Mouse (Mus musculus): ENCODE data around the gene Dgki. TPM values are rescaled to one million over a fixed set of nuclear protein-coding genes. Genes with fewer than 3 reads are reported as not detected.

The Dgki gene
- polyA plus RNA-seq, 1 experiment from 2014 or later = 1.0 TPM

DNA sequence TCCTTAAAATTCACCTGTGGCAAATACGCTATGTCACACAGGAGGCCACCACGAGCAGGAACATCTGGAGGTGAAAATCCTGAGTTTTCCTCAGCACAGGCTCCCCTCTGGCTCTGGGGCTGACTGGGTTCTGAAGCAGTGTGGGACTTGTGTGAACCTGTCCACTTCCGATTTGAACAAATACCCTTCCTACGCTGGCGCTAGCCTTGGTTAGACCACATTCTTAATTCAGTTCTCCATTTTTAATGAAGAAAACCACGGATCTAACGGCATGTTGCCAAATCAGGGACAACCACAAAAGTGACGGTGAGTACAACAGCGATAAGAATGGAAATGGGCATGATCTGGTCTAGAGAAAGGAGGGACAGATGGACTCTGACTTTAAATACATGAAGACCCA lies 15.1 kb downstream of the Dgki start:
- Histone ChIP-seq H3K27me3 (ENCODE audit: control insufficient read depth, insufficient read depth, low read length) (no peaks in the 10 kb centered on the region), H3K27ac (ENCODE audit: low read length) (no peak overlapping the region), H3K9me3 (ENCODE audit: control insufficient read depth, low read depth, low read length) (no peaks in the 10 kb centered on the region), H3K9ac (replicated peaks; ENCODE audit: low read depth, low read length) (no peak overlapping the region), H3K4me3 (ENCODE audit: low read depth, low read length) (no peak overlapping the region), H3K4me2 (replicated peaks; ENCODE audit: low read depth, low read length) (no peak overlapping the region), H3K4me1 (ENCODE audit: control insufficient read depth, insufficient read depth, low read length) (no peaks in the 10 kb centered on the region), H3K36me3 (ENCODE audit: control insufficient read depth, insufficient read depth, low read length) (no peaks in the 10 kb centered on the region)
- ATAC-seq (ENCODE audit: insufficient number of reproducible peaks, insufficient read depth, low FRiP score, low read depth) = no peak
- 94% methylated on average over 9 of the region's 9 CpGs for WGBS

- ATAC-seq (ENCODE audit: insufficient number of reproducible peaks, insufficient read depth, low FRiP score, low read depth) = no peak
- WGBS = 41% methylated on average over 2 of the region's 2 CpGs
- H3K4me3 ChIP-seq (ENCODE audit: low read depth, low read length) = no peak overlapping the region
Observed at GRCm38 (mm10) chr6:37283336-37283735, 16.6 kb downstream of the Dgki start.

GRCm38 (mm10) chr6:37282659-37283058 lies 17.3 kb downstream of the Dgki start:
- Histone ChIP-seq H3K27ac (ENCODE audit: low read length) (no peak overlapping the region), H3K9me3 (ENCODE audit: control insufficient read depth, low read depth, low read length) (no peaks in the 10 kb centered on the region), H3K27me3 (ENCODE audit: control insufficient read depth, insufficient read depth, low read length) (no peaks in the 10 kb centered on the region), H3K9ac (replicated peaks; ENCODE audit: low read depth, low read length) (no peak overlapping the region), H3K4me2 (replicated peaks; ENCODE audit: low read depth, low read length) (no peak overlapping the region), H3K36me3 (ENCODE audit: control insufficient read depth, insufficient read depth, low read length) (no peaks in the 10 kb centered on the region), H3K4me3 (ENCODE audit: low read depth, low read length) (no peak overlapping the region), H3K4me1 (ENCODE audit: control insufficient read depth, insufficient read depth, low read length) (no peaks in the 10 kb centered on the region)
- 32% methylated on average over 1 of the region's 1 CpGs for WGBS
- ATAC-seq (ENCODE audit: insufficient number of reproducible peaks, insufficient read depth, low FRiP score, low read depth) = no peak

More at GRCm38 (mm10) chr6:37283336-37283735, 16.6 kb downstream of the Dgki start:
- Histone ChIP-seq H3K4me1 (ENCODE audit: control insufficient read depth, insufficient read depth, low read length) (no peaks in the 10 kb centered on the region), H3K27me3 (ENCODE audit: control insufficient read depth, insufficient read depth, low read length) (no peaks in the 10 kb centered on the region), H3K27ac (ENCODE audit: low read length) (no peak overlapping the region), H3K36me3 (ENCODE audit: control insufficient read depth, insufficient read depth, low read length) (no peaks in the 10 kb centered on the region), H3K9me3 (ENCODE audit: control insufficient read depth, low read depth, low read length) (no peaks in the 10 kb centered on the region), H3K4me2 (replicated peaks; ENCODE audit: low read depth, low read length) (no peak overlapping the region), H3K9ac (replicated peaks; ENCODE audit: low read depth, low read length) (no peak overlapping the region)

GRCm38 (mm10) chr6:37276834-37277715 lies 22.9 kb downstream of the Dgki start:
- H3K4me1 ChIP-seq (ENCODE audit: control insufficient read depth, insufficient read depth, low read length) = 0 out of 2 replicates have a peak, but pooled peaks cover 2% of the 10 kb centered on the region
- H3K9me3 ChIP-seq (ENCODE audit: control insufficient read depth, low read depth, low read length) = no peaks in the 10 kb centered on the region
- H3K9ac ChIP-seq (replicated peaks; ENCODE audit: low read depth, low read length) = no peak overlapping the region
- no peaks in the 10 kb centered on the region for H3K27me3 ChIP-seq (ENCODE audit: control insufficient read depth, insufficient read depth, low read length)
- no peak overlapping the region for H3K4me2 ChIP-seq (replicated peaks; ENCODE audit: low read depth, low read length)
- no peak overlapping the region for H3K4me3 ChIP-seq (ENCODE audit: low read depth, low read length)
- WGBS = 56% methylated on average over 6 of the region's 6 CpGs
- no peaks in the 10 kb centered on the region for H3K36me3 ChIP-seq (ENCODE audit: control insufficient read depth, insufficient read depth, low read length)
- no peak for ATAC-seq (ENCODE audit: insufficient number of reproducible peaks, insufficient read depth, low FRiP score, low read depth)
- no peak overlapping the region for H3K27ac ChIP-seq (ENCODE audit: low read length)

DNA sequence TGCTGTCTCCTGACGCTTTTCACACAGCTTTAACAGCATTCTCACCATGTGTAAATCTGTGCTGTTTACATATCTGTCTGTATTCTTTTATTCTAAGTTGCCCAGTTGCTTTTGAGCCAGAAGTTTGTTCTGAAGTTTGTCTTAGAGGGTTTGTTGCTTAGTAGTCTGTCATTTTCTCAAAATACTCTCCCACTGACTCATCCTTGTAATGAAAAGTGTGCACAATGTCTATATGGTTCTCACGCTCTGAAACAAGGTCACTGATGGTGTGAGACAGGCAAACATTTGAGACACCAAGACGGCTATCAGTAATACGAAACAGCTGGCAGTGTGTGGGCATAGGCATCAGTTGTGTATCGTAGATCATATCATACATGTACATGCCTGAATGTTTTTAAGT lies 23.8 kb downstream of the Dgki start:
- H3K9me3 ChIP-seq (ENCODE audit: control insufficient read depth, low read depth, low read length) = no peaks in the 10 kb centered on the region
- H3K4me3 ChIP-seq (ENCODE audit: low read depth, low read length) = no peak overlapping the region
- no peak for ATAC-seq (ENCODE audit: insufficient number of reproducible peaks, insufficient read depth, low FRiP score, low read depth)
- H3K4me2 ChIP-seq (replicated peaks; ENCODE audit: low read depth, low read length) = no peak overlapping the region
- 50% methylated on average over 5 of the region's 5 CpGs for WGBS
- no peaks in the 10 kb centered on the region for H3K36me3 ChIP-seq (ENCODE audit: control insufficient read depth, insufficient read depth, low read length)
- no peaks in the 10 kb centered on the region for H3K27me3 ChIP-seq (ENCODE audit: control insufficient read depth, insufficient read depth, low read length)
- H3K4me1 ChIP-seq (ENCODE audit: control insufficient read depth, insufficient read depth, low read length) = 0 out of 2 replicates have a peak, but pooled peaks cover 2% of the 10 kb centered on the region
- no peak overlapping the region for H3K9ac ChIP-seq (replicated peaks; ENCODE audit: low read depth, low read length)
- no peak overlapping the region for H3K27ac ChIP-seq (ENCODE audit: low read length)

DNA sequence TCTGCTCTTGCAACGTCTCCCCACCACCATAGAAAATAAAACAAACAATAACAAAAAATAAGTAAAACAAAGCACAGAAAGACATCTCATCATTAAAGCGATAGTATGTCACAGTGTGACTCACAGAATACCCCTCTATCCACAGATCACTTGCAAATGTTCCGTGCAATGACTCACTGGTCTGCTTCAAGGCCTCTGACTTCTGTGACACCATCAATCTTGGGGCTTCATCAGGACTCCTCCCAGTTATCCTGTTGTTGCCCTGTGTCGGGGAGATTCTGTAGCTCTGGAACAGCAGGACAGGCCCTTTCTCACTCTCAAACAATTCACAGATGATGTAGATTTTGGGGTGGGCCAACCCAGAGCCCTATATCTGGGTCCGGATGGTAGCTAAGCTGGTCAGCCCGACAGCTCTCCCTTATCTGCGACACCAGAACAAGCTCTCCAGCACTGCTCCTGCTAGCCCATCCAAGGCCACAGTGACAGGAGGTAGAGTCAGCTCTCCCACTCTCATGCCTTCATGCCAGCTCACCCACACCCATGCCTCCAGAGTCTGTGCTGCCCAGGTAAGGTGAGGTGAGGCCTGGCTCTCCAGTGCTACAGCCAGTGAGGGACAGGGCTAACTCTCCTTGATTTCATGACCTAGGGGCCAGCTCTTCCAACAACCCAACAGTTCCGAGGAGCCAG lies 28.9 kb downstream of the Dgki start:
- H3K9me3 ChIP-seq (ENCODE audit: control insufficient read depth, low read depth, low read length) = no peaks in the 10 kb centered on the region
- H3K4me2 ChIP-seq (replicated peaks; ENCODE audit: low read depth, low read length) = no peak overlapping the region
- H3K27ac ChIP-seq (ENCODE audit: low read length) = no peak overlapping the region
- H3K9ac ChIP-seq (replicated peaks; ENCODE audit: low read depth, low read length) = no peak overlapping the region
- H3K36me3 ChIP-seq (ENCODE audit: control insufficient read depth, insufficient read depth, low read length) = no peaks in the 10 kb centered on the region
- peaks cover 4% of the 10 kb centered on the region for H3K4me1 ChIP-seq (ENCODE audit: control insufficient read depth, insufficient read depth, low read length)
- H3K4me3 ChIP-seq (ENCODE audit: low read depth, low read length) = no peak overlapping the region
- no peaks in the 10 kb centered on the region for H3K27me3 ChIP-seq (ENCODE audit: control insufficient read depth, insufficient read depth, low read length)
- 67% methylated on average over 8 of the region's 8 CpGs for WGBS
- ATAC-seq (ENCODE audit: insufficient number of reproducible peaks, insufficient read depth, low FRiP score, low read depth) = no peak

DNA sequence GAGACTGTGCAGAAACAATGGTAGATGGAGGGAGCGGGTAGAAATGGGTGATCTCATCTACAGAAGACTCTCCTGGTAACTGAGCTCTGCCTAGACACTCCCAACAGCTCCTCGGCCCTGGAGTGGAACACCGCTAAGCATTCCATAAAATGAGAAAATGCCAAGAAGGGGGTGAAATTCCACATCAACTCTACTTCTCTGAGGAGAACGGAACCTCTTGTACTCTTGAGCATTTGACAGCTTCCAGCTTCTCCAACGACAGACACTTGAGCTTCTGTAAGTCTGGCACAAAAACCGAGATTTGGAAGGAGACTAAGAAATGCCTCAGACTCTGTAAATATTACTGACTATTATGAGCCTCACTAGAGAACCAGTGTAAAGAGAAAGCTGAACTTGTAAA lies 31.4 kb downstream of the Dgki start:
- peaks cover 4% of the 10 kb centered on the region for H3K4me1 ChIP-seq (ENCODE audit: control insufficient read depth, insufficient read depth, low read length)
- H3K4me3 ChIP-seq (ENCODE audit: low read depth, low read length) = no peak overlapping the region
- no peak overlapping the region for H3K27ac ChIP-seq (ENCODE audit: low read length)
- no peaks in the 10 kb centered on the region for H3K27me3 ChIP-seq (ENCODE audit: control insufficient read depth, insufficient read depth, low read length)
- no peak for ATAC-seq (ENCODE audit: insufficient number of reproducible peaks, insufficient read depth, low FRiP score, low read depth)
- no peak overlapping the region for H3K4me2 ChIP-seq (replicated peaks; ENCODE audit: low read depth, low read length)
- WGBS = 47% methylated on average over 6 of the region's 6 CpGs
- H3K36me3 ChIP-seq (ENCODE audit: control insufficient read depth, insufficient read depth, low read length) = no peaks in the 10 kb centered on the region
- H3K9me3 ChIP-seq (ENCODE audit: control insufficient read depth, low read depth, low read length) = 0 out of 2 replicates have a peak, but pooled peaks cover 4% of the 10 kb centered on the region
- no peak overlapping the region for H3K9ac ChIP-seq (replicated peaks; ENCODE audit: low read depth, low read length)

DNA sequence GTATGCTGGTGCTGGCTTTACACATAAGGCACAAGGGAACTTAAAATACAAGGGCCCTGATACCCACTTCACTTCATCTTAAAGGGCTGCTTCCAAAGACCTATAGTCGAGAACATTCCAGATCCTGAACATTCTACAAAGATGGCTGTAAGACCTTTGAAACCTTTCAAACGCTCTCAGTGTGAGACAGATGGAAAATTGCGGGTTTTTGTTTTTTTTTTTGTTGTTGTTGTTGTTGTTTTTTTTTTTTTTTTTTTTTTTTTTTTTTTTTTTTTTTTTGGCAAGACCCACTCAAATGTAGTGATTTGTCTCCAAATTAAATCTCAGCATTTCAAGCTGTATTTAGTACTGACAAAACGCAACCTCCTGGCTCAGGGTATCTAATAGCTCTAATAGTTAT lies 32.0 kb downstream of the Dgki start:
- Histone ChIP-seq H3K4me2 (replicated peaks; ENCODE audit: low read depth, low read length) (no peak overlapping the region), H3K36me3 (ENCODE audit: control insufficient read depth, insufficient read depth, low read length) (no peaks in the 10 kb centered on the region), H3K4me3 (ENCODE audit: low read depth, low read length) (no peak overlapping the region), H3K27ac (ENCODE audit: low read length) (no peak overlapping the region), H3K27me3 (ENCODE audit: control insufficient read depth, insufficient read depth, low read length) (no peaks in the 10 kb centered on the region), H3K4me1 (ENCODE audit: control insufficient read depth, insufficient read depth, low read length) (peaks cover 4% of the 10 kb centered on the region), H3K9ac (replicated peaks; ENCODE audit: low read depth, low read length) (no peak overlapping the region), H3K9me3 (ENCODE audit: control insufficient read depth, low read depth, low read length) (0 out of 2 replicates have a peak, but pooled peaks cover 4% of the 10 kb centered on the region)
- 90% methylated on average over 4 of the region's 4 CpGs for WGBS
- no peak for ATAC-seq (ENCODE audit: insufficient number of reproducible peaks, insufficient read depth, low FRiP score, low read depth)

All from stomach, embryonic 14.5 days (tissue).